Mouse (Mus musculus) hindlimb bud, embryonic 11.5 days (tissue): ENCODE measurements around the gene 1700016H13Rik.

Experiments used
- DNase-seq: peaks from one replicate; pipeline ENCODE4 v3.0.0-alpha.2; 2012; ENCODE audit warnings: low read depth, low spot score; ENCODE audit errors: extremely low spot score

1700016H13Rik gene

GRCm38 (mm10) chr5:103610148-103610547, 45.7 kb downstream of the 1700016H13Rik start:
- no peak for DNase-seq

- no peak for DNase-seq
Measured at GRCm38 (mm10) chr5:103605707-103606106, 50.1 kb downstream of the 1700016H13Rik start.

GRCm38 (mm10) chr5:103603115-103603893, 52.5 kb downstream of the 1700016H13Rik start:
- DNase-seq, result no peak

GRCm38 (mm10) chr5:103598881-103599280, 56.9 kb downstream of the 1700016H13Rik start:
- no peak for DNase-seq

- DNase-seq, result no peak
Measured at GRCm38 (mm10) chr5:103598264-103598663, 57.5 kb downstream of the 1700016H13Rik start.
